Mouse (Mus musculus) kidney, embryonic 14.5 days (tissue): ENCODE results near the gene Noxo1. TPM values are rescaled to one million over a fixed set of nuclear protein-coding genes. Genes with fewer than 3 reads are reported as not detected.

Source experiments
- ATAC-seq: fragments of 200-750 bp; cut with Nextera tagmentation; 2 replicates; pipeline ENCODE4 v1.8.0; 2017; ENCODE audit warnings: moderate number of reproducible peaks, mild to moderate bottlenecking, moderate TSS enrichment, moderate library complexity; ENCODE audit not compliant: low FRiP score, low TSS enrichment
- H3K27ac ChIP-seq: fragments of 300-500 bp; sonication (generic); 2 replicates; pipeline ENCODE4 v1.5.1; 2014; ENCODE audit warnings: low read depth, mild to moderate bottlenecking, low read length, moderate library complexity, mixed read lengths
- H3K27me3 ChIP-seq: fragments of 300-500 bp; sonication (generic); 2 replicates; pipeline ENCODE4 v1.6.1; 2014; ENCODE audit warnings: mild to moderate bottlenecking, low read length; ENCODE audit not compliant: control insufficient read depth, insufficient read depth
- H3K36me3 ChIP-seq: fragments of 300-500 bp; sonication (generic); 2 replicates; pipeline ENCODE4 v1.6.1; 2014; ENCODE audit warnings: low read length, mixed read lengths; ENCODE audit not compliant: control insufficient read depth, insufficient read depth
- H3K4me1 ChIP-seq: fragments of 300-500 bp; sonication (generic); 2 replicates; pipeline ENCODE4 v1.6.1; 2014; ENCODE audit warnings: low read length, mixed read lengths; ENCODE audit not compliant: control insufficient read depth, insufficient read depth
- H3K4me2 ChIP-seq: fragments of 300-500 bp; sonication (generic); replicated peaks from 2 replicates; pipeline ENCODE4 v1.6.1; 2014; ENCODE audit warnings: low read depth, mild to moderate bottlenecking, low read length
- H3K4me3 ChIP-seq: fragments of 300-500 bp; sonication (generic); 2 replicates; pipeline ENCODE4 v1.5.1; 2014; ENCODE audit warnings: mild to moderate bottlenecking, low read length
- H3K9ac ChIP-seq: fragments of 300-500 bp; sonication (generic); 2 replicates; pipeline ENCODE4 v1.6.1; 2014; ENCODE audit warnings: low read depth, mild to moderate bottlenecking, low read length, moderate library complexity
- H3K9me3 ChIP-seq: fragments of 300-500 bp; sonication (generic); 2 replicates; pipeline ENCODE4 v1.6.1; 2016; ENCODE audit warnings: low read length; ENCODE audit not compliant: control insufficient read depth
- WGBS: fragments of 180-500 bp; shearing (Covaris S2); extraction: QIAGEN DNeasy Blood & Tissue Kit; methylation state at CpG from one replicate; pipeline ENCODE4 v1.1.7; 2014; 5-methylcytosine and 5-hydroxymethylcytosine counted together
- polyA plus RNA-seq: library from polyadenylated mRNA; unstranded; fragments of >200 nt; fragmentation: Nextera tagmentation; extraction: Ambion mirVana; gene quantifications from 2 replicates; pipeline ENCODE4 v1.2.1, GENCODE M21; 2014

The Noxo1 gene
- 3.1 and 3.5 TPM in 2 replicates for polyA plus RNA-seq

- Histone ChIP-seq H3K9me3 (no peaks in the 10 kb centered on the region), H3K4me3 (peak within 1 kb of the TSS; percentile 88), H3K4me2 (peak within 1 kb of the TSS; percentile 80), H3K27me3 (peaks cover 1% of the 10 kb centered on the region; the same call in 1 of the 2 replicates), H3K27ac (peak within 1 kb of the TSS; percentile 86), H3K9ac (peak within 1 kb of the TSS; percentile 87), H3K36me3 (peaks cover 30% of the 10 kb centered on the region), H3K4me1 (peaks cover 11% of the 10 kb centered on the region)
- under 1% methylated on average over 57 of the region's 76 CpGs for WGBS
- ATAC-seq = peak; percentile 89
These were observed at the start of gene Noxo1, which contains the start of gene Gfer for GRCm38 (mm10) chr17:24696011-24696697. Gene Noxo1 (plus strand): TSS chr17:24696234. Gene Gfer (minus strand): TSS chr17:24696156.

- no peaks in the 10 kb centered on the region for H3K9me3 ChIP-seq
- H3K27ac ChIP-seq = peak overlapping the region; percentile 51; the same call in 1 of the 2 replicates
- no peaks in the 10 kb centered on the region for H3K27me3 ChIP-seq
- peaks cover 5% of the 10 kb centered on the region for H3K36me3 ChIP-seq
- H3K4me1 ChIP-seq = peaks cover 46% of the 10 kb centered on the region
- no peak overlapping the region for H3K4me3 ChIP-seq
- H3K9ac ChIP-seq = no peak overlapping the region
- 86% methylated on average over 4 of the region's 4 CpGs for WGBS
- ATAC-seq = no peak
- no peak overlapping the region for H3K4me2 ChIP-seq
These were observed 49.7 kb upstream of the Noxo1 start for GRCm38 (mm10) chr17:24646381-24646780.

- Histone ChIP-seq H3K9me3 (no peaks in the 10 kb centered on the region), H3K4me3 (peak overlapping the region; percentile 6; the same call in 1 of the 2 replicates), H3K4me1 (peaks cover 46% of the 10 kb centered on the region), H3K4me2 (peak overlapping the region; percentile 21), H3K36me3 (no peaks in the 10 kb centered on the region), H3K9ac (peak overlapping the region; percentile 37), H3K27me3 (no peaks in the 10 kb centered on the region), H3K27ac (peak overlapping the region; percentile 55; the same call in 1 of the 2 replicates)
- WGBS = 78% methylated on average over 11 of the region's 11 CpGs
- no peak for ATAC-seq
These were observed 48.5 kb upstream of the Noxo1 start for GRCm38 (mm10) chr17:24647493-24647892.

GRCm38 (mm10) chr17:24648731-24649377, 47.2 kb upstream of the Noxo1 start:
- Histone ChIP-seq H3K4me2 (peak overlapping the region; percentile 97), H3K27me3 (no peaks in the 10 kb centered on the region), H3K4me3 (peak overlapping the region; percentile 77), H3K4me1 (peaks cover 40% of the 10 kb centered on the region), H3K27ac (no peak overlapping the region), H3K36me3 (no peaks in the 10 kb centered on the region), H3K9ac (peak overlapping the region; percentile 90; the same call in 1 of the 2 replicates), H3K9me3 (no peaks in the 10 kb centered on the region)
- 78% methylated on average over 10 of the region's 10 CpGs for WGBS
- ATAC-seq = no peak

- H3K36me3 ChIP-seq = no peaks in the 10 kb centered on the region
- H3K4me3 ChIP-seq = peak overlapping the region; percentile 77
- H3K27me3 ChIP-seq = no peaks in the 10 kb centered on the region
- peaks cover 32% of the 10 kb centered on the region for H3K4me1 ChIP-seq
- H3K9ac ChIP-seq = peak overlapping the region; percentile 90
- peak; percentile 43 for ATAC-seq
- H3K27ac ChIP-seq = peak overlapping the region; percentile 62; the same call in 1 of the 2 replicates
- WGBS = 0% methylated on average over 25 of the region's 35 CpGs
- H3K9me3 ChIP-seq = no peaks in the 10 kb centered on the region
- H3K4me2 ChIP-seq = peak overlapping the region; percentile 97
These were observed 46.4 kb upstream of the Noxo1 start for GRCm38 (mm10) chr17:24649581-24650069.

GRCm38 (mm10) chr17:24650070-24650616, 45.9 kb upstream of the Noxo1 start, which contains the start of gene Slc9a3r2:
Gene Slc9a3r2 (minus strand): TSS chr17:24650327.
- peak within 1 kb of the TSS; percentile 97 for H3K4me2 ChIP-seq
- H3K4me3 ChIP-seq = peak within 1 kb of the TSS; percentile 77
- no peaks in the 10 kb centered on the region for H3K36me3 ChIP-seq
- peak within 1 kb of the TSS; percentile 62; the same call in 1 of the 2 replicates for H3K27ac ChIP-seq
- peak; percentile 70 for ATAC-seq
- no peaks in the 10 kb centered on the region for H3K27me3 ChIP-seq
- peaks cover 27% of the 10 kb centered on the region for H3K4me1 ChIP-seq
- no peaks in the 10 kb centered on the region for H3K9me3 ChIP-seq
- peak within 1 kb of the TSS; percentile 90 for H3K9ac ChIP-seq
- under 1% methylated on average over 39 of the region's 41 CpGs for WGBS

GRCm38 (mm10) chr17:24650766-24651165, 45.3 kb upstream of the Noxo1 start:
- no peak for ATAC-seq
- Histone ChIP-seq H3K27ac (no peak overlapping the region), H3K36me3 (no peaks in the 10 kb centered on the region), H3K4me1 (peaks cover 23% of the 10 kb centered on the region), H3K27me3 (no peaks in the 10 kb centered on the region), H3K9ac (peak overlapping the region; percentile 90; the same call in 1 of the 2 replicates), H3K9me3 (no peaks in the 10 kb centered on the region), H3K4me3 (peak overlapping the region; percentile 77; the same call in 1 of the 2 replicates), H3K4me2 (peak overlapping the region; percentile 97)
- WGBS = 81% methylated on average over 4 of the region's 4 CpGs

GRCm38 (mm10) chr17:24651835-24652234, 44.2 kb upstream of the Noxo1 start:
- Histone ChIP-seq H3K9me3 (no peaks in the 10 kb centered on the region), H3K4me3 (no peak overlapping the region), H3K4me2 (no peak overlapping the region), H3K27me3 (peaks cover under 1% of the 10 kb centered on the region; the same call in 1 of the 2 replicates), H3K9ac (no peak overlapping the region), H3K4me1 (peaks cover 23% of the 10 kb centered on the region), H3K27ac (no peak overlapping the region), H3K36me3 (no peaks in the 10 kb centered on the region)
- no peak for ATAC-seq
- 77% methylated on average over 3 of the region's 3 CpGs for WGBS
